Mouse (Mus musculus) cerebellum, adult 2 months (tissue): ENCODE measurements around the gene Mageb1. TPM values are rescaled to one million over a fixed set of nuclear protein-coding genes. Genes with fewer than 3 reads are reported as not detected.
"Not testable (repeated sequence)": the region's sequence is repeated elsewhere in the genome, so short reads cannot be mapped to it uniquely, and the experiment has no call there.

Experiments
- DNase-seq, 2 experiments: peaks; one replicate each; pipeline ENCODE4 v3.0.0; 2021
- H3K27ac ChIP-seq: fragments of 200-500 bp; 2 replicates; pipeline ENCODE4 v1.5.1; 2012; ENCODE audit warnings: low read length, control low read depth, inconsistent platforms; ENCODE audit not compliant: insufficient read depth
- H3K27me3 ChIP-seq: fragments of 200-500 bp; 2 replicates; pipeline ENCODE4 v1.6.1; 2012; ENCODE audit warnings: inconsistent platforms, mild to moderate bottlenecking, low read length, moderate library complexity; ENCODE audit not compliant: control insufficient read depth, insufficient read depth
- H3K4me1 ChIP-seq: fragments of 200-500 bp; 2 replicates; pipeline ENCODE4 v1.6.1; 2011; ENCODE audit warnings: low read length; ENCODE audit not compliant: control insufficient read depth, insufficient read depth
- H3K4me3 ChIP-seq: fragments of 200-500 bp; replicated peaks from 2 replicates; pipeline ENCODE3; 2011; ENCODE audit warnings: mild to moderate bottlenecking, low read depth, low read length, control low read depth; ENCODE audit not compliant: insufficient read depth
- WGBS: fragments of 180-500 bp; shearing (Covaris S2); methylation state at CpG from one replicate; pipeline ENCODE4 v1.1.7; 2018; 5-methylcytosine and 5-hydroxymethylcytosine counted together
- polyA plus RNA-seq: library from polyadenylated mRNA; depleted of rRNA; stranded (reverse); fragments of >200 nt; gene quantifications from 2 replicates; pipeline ENCODE4 v1.2.3, GENCODE M21; 2012; rRNA removed

The Mageb1 gene
- polyA plus RNA-seq, result not detected in 2 replicates

GRCm38 (mm10) chrX:92016233-92016632 lies at the start of gene Mageb1:
Gene Mageb1 (minus strand): TSS chrX:92016333.
- WGBS, result 0% methylated on average over 1 of the region's 1 CpGs
- not testable (repeated sequence) for H3K27me3 ChIP-seq, H3K4me1 ChIP-seq, H3K27ac ChIP-seq, H3K4me3 ChIP-seq, DNase-seq

Other genes starting within 250 kb of the Mageb1 start
- not detected in 2 replicates for gene Mageb5, start 233.3 kb downstream of the Mageb1 start, polyA plus RNA-seq